Mouse (Mus musculus) midbrain, embryonic 14.5 days (tissue): Measurements from ENCODE around the gene Cd93. TPM values are rescaled to one million over a fixed set of nuclear protein-coding genes. Genes with fewer than 3 reads are reported as not detected.

Source experiments
- ATAC-seq: fragments of 200-750 bp; cut with Nextera tagmentation; 2 replicates; pipeline ENCODE4 v1.8.0; 2017; ENCODE audit warnings: moderate number of reproducible peaks, moderate library complexity; ENCODE audit not compliant: low FRiP score, low TSS enrichment
- DNase-seq: peaks from one replicate; pipeline ENCODE4 v3.0.0-alpha.2; 2015
- H3K27ac ChIP-seq: fragments of 300-500 bp; sonication (generic); replicated peaks from 2 replicates; pipeline ENCODE4 v1.5.1; 2014; ENCODE audit warnings: mild to moderate bottlenecking, low read depth, low read length, moderate library complexity
- H3K27me3 ChIP-seq: fragments of 300-500 bp; sonication (generic); 2 replicates; pipeline ENCODE4 v1.6.1; 2014; ENCODE audit warnings: low read length, control low read depth, mixed read lengths; ENCODE audit not compliant: control insufficient read depth, insufficient read depth
- H3K36me3 ChIP-seq: fragments of 300-500 bp; sonication (generic); 2 replicates; pipeline ENCODE4 v1.6.1; 2014; ENCODE audit warnings: low read length, control low read depth; ENCODE audit not compliant: control insufficient read depth, insufficient read depth
- H3K4me1 ChIP-seq: fragments of 300-500 bp; sonication (generic); 2 replicates; pipeline ENCODE4 v1.6.1; 2014; ENCODE audit warnings: mild to moderate bottlenecking, antibody characterized with exemption, low read length, control low read depth; ENCODE audit not compliant: control insufficient read depth, insufficient read depth
- H3K4me2 ChIP-seq: fragments of 300-500 bp; sonication (generic); 2 replicates; pipeline ENCODE4 v1.6.1; 2014; ENCODE audit warnings: mild to moderate bottlenecking, low read length, moderate library complexity
- H3K4me3 ChIP-seq: fragments of 300-500 bp; sonication (generic); replicated peaks from 2 replicates; pipeline ENCODE4 v1.5.1; 2014; ENCODE audit warnings: low read depth, low read length
- H3K9ac ChIP-seq: fragments of 300-500 bp; sonication (generic); replicated peaks from 2 replicates; pipeline ENCODE4 v1.6.1; 2014; ENCODE audit warnings: mild to moderate bottlenecking, low read length, moderate library complexity
- H3K9me3 ChIP-seq: fragments of 300-500 bp; sonication (generic); 2 replicates; pipeline ENCODE4 v1.6.1; 2016; ENCODE audit warnings: low read length, control low read depth, mixed read lengths; ENCODE audit not compliant: control insufficient read depth
- WGBS: fragments of 180-500 bp; shearing (Covaris S2); extraction: QIAGEN DNeasy Blood & Tissue Kit; methylation state at CpG from one replicate; pipeline ENCODE4 v1.1.7; 2014; 5-methylcytosine and 5-hydroxymethylcytosine counted together
- polyA plus RNA-seq: library from polyadenylated mRNA; unstranded; fragments of >200 nt; fragmentation: Nextera tagmentation; extraction: Ambion mirVana; gene quantifications from 2 replicates; pipeline ENCODE4 v1.2.1, GENCODE M21; 2014

Gene Cd93
- polyA plus RNA-seq, 1 experiment from 2014 or later, result 8.8 TPM

GRCm38 (mm10) chr2:148387652-148388581, 55.4 kb downstream of the Cd93 start:
- H3K36me3 ChIP-seq, result no peaks in the 10 kb centered on the region
- no peaks in the 10 kb centered on the region for H3K27me3 ChIP-seq
- H3K9me3 ChIP-seq, result no peaks in the 10 kb centered on the region
- no peak overlapping the region for H3K4me3 ChIP-seq
- no peak overlapping the region for H3K4me2 ChIP-seq
- DNase-seq (no peak), ATAC-seq (no peak)
- H3K27ac ChIP-seq, result no peak overlapping the region
- H3K4me1 ChIP-seq, result no peaks in the 10 kb centered on the region
- no peak overlapping the region for H3K9ac ChIP-seq
- 74% methylated on average over 6 of the region's 6 CpGs for whole genome bisulfite sequencing

DNA sequence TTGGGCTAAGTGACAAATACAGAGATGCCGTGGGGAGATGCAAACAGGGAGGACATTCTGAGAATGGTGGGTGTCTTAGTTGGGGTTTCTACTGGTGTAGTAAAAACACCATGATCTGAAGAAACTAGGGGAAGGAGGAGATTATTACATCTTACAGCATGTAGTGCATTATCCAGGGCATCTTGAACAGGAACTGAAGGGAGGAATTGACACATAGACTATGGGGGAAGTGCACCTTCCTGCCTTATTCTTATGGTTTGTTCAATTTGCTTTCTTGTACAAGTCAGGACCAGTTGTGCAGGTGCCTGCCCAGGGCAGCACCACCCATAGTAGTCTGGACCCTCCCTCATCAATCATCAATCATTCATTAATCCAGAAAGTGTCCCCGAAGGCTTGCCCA, 56.4 kb downstream of the Cd93 start:
- DNase-seq (no peak), ATAC-seq (no peak)
- H3K4me2 ChIP-seq, result no peak overlapping the region
- no peaks in the 10 kb centered on the region for H3K9me3 ChIP-seq
- H3K4me1 ChIP-seq, result no peaks in the 10 kb centered on the region
- H3K4me3 ChIP-seq, result no peak overlapping the region
- no peaks in the 10 kb centered on the region for H3K36me3 ChIP-seq
- H3K27ac ChIP-seq, result no peak overlapping the region
- no peaks in the 10 kb centered on the region for H3K27me3 ChIP-seq
- WGBS, result 89% methylated on average over 2 of the region's 2 CpGs
- H3K9ac ChIP-seq, result no peak overlapping the region

Other genes starting within 250 kb of the Cd93 start
- gene Sstr4, start 48.2 kb downstream of the Cd93 start, polyA plus RNA-seq, result 1.4 and 2.6 TPM in 2 replicates
- gene Thbd, start 35.4 kb downstream of the Cd93 start, polyA plus RNA-seq, result 1.0 and 5.4 TPM in 2 replicates
- 48.1 and 54.6 TPM in 2 replicates for gene Nxt1, start 229.0 kb upstream of the Cd93 start, polyA plus RNA-seq
- 12.5 and 16.7 TPM in 2 replicates for gene Gzf1, start 237.5 kb upstream of the Cd93 start, polyA plus RNA-seq